Mouse (Mus musculus) brain, embryonic 14.5 days (tissue): ENCODE measurements around the gene Cdk2ap2.

Experiments
- CTCF ChIP-seq: fragments of 200-500 bp; IDR thresholded peaks from 2 replicates; pipeline ENCODE4 v1.5.1; 2012; ENCODE audit warnings: inconsistent platforms, mild to moderate bottlenecking, moderate library complexity, borderline replicate concordance; ENCODE audit not compliant: insufficient read depth, insufficient read length; ENCODE audit errors: extremely low read depth
- POLR2A ChIP-seq: fragments of 200-500 bp; IDR thresholded peaks from 2 replicates; pipeline ENCODE4 v1.6.1; 2012; ENCODE audit warnings: mild to moderate bottlenecking, inconsistent platforms, borderline replicate concordance; ENCODE audit not compliant: poor library complexity, insufficient read depth, insufficient read length, severe bottlenecking; ENCODE audit errors: extremely low read depth

DNA sequence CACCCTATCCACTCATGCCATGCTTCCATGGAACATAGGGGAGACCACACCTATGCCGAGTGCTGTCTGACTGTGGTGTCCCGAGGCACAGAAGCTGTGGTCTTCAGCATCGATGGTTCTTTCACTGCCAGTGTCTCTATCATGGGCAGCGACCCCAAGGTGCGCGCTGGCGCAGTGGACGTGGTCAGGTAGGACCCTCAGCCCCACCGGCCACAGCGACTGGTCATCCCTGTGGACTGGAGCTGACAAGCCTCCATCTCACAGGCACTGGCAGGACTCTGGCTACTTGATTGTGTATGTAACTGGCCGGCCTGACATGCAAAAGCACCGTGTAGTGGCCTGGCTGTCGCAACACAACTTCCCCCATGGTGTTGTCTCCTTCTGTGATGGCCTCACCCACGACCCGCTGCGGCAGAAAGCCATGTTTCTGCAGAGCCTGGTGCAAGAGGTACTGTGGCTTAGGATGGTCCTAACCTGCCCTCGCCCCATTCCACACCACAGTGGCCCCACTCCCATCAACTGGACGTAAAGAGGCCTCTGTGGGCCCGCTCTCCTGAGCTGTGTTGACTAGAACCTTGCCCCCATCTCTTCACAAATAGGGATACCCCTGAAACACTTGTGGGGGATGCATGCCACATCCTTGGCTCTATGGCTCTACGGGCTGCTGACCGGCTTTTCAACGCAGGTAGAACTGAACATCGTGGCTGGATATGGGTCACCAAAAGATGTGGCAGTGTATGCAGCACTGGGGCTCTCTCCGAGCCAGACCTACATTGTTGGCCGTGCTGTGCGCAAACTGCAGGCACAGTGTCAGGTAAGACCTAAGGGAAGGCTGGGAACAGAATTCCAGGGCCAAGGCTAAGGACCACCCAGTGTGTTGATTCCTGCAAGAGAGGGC is 15.3 kb downstream of the Cdk2ap2 start:
- no peak for TF ChIP-seq CTCF
- TF ChIP-seq POLR2A = no peak
